In the genomic region with DNA sequence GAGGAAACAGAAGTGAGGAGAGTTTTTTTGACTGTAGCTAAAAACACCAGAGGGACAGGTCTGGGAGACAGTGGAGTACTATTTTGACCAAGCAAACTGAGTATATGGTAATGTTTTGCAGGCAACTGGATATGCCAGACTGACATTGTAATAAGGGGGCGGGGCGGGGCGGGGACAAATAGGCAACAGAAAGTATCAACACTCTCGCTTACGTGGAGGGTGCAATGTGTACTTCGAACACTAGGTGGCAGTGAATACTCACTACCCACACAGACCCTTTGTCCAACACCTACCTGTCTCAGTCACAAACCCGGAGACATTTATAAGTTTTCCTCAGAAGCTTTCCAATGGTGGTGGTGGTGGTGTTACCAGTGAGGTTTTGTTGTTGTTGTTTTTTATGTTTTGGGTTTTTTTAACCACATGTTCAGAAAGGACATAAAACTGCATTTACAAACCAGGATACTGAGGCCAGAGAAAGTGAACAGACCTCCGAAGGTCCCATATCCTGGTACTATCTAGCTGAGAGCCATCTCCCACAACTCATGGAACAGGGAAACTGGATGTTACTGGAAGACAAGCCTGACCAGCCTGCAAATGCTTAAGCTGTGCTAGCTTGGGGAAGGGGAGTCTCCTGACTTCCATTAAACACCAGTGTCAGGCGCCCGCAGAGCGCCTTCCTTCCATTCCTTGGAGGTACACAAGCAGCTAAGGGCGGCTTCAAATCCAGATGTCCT, we compare ENCODE assay signal across 8 mouse cellular contexts.
DNase-seq lines count a peak whose midpoint lies in the region; ATAC-seq lines count a peak whose summit lies in the region.

No protein-coding gene starts in this region.

- peak; percentile 99 for ATAC-seq in megakaryocyte progenitor cell, adult 5-6 weeks (replicated peaks; ENCODE audit: poor library complexity)
- ATAC-seq in inflammation-experienced regulatory T-cells, adult 6 months: no peak

- peak; percentile 71 for DNase-seq in WW6 (ENCODE audit: low read depth, low spot score)
- peak; percentile 67 to 80 for DNase-seq in cerebellum, postnatal 25 days
- peak; percentile 70 for DNase-seq in gastrocnemius, adult 18-20 months (ENCODE audit: low spot score)
- peak; percentile 89 for DNase-seq in induced T-regulatory cell, adult 2 months (ENCODE audit: low read depth)
- DNase-seq in left cerebral cortex, adult 8-10 months (ENCODE audit: low spot score in 2 of 2): peak; percentile 19 to 53
- DNase-seq in right cerebral cortex, postnatal 36 days (ENCODE audit: low spot score in 2 of 2): peak; percentile 50 to 55

Comparison
In these comparisons a context has a peak if more than half of its experiments do, and no peak if none do; other contexts are left out.
1. DNase-seq: peak in every context shown above with its lines; median percentile 89 in induced T-regulatory cell, adult 2 months; 74 in cerebellum, postnatal 25 days; 71 in WW6; 70 in gastrocnemius, adult 18-20 months; 52 in right cerebral cortex, postnatal 36 days; 36 in left cerebral cortex, adult 8-10 months.